Mouse (Mus musculus) liver, embryonic 12.5 days (tissue): ENCODE data around the gene Dlst. TPM values are rescaled to one million over a fixed set of nuclear protein-coding genes. Genes with fewer than 3 reads are reported as not detected.

Experiments
- ATAC-seq: fragments of 200-750 bp; cut with Nextera tagmentation; 2 replicates; pipeline ENCODE4 v1.8.0; 2017; ENCODE audit warnings: moderate number of reproducible peaks, mild to moderate bottlenecking, moderate library complexity
- H3K27ac ChIP-seq: fragments of 300-500 bp; sonication (generic); 2 replicates; pipeline ENCODE4 v1.5.1; 2016; ENCODE audit warnings: mild to moderate bottlenecking
- H3K27me3 ChIP-seq: fragments of 300-500 bp; sonication (generic); replicated peaks from 2 replicates; pipeline ENCODE4 v1.6.1; 2016; ENCODE audit warnings: mild to moderate bottlenecking, moderate library complexity
- H3K36me3 ChIP-seq: fragments of 300-500 bp; sonication (generic); 2 replicates; pipeline ENCODE4 v1.6.1; 2016; ENCODE audit warnings: mild to moderate bottlenecking, moderate library complexity
- H3K4me1 ChIP-seq: fragments of 300-500 bp; sonication (generic); 2 replicates; pipeline ENCODE4 v1.6.1; 2016
- H3K4me2 ChIP-seq: fragments of 300-500 bp; sonication (generic); 2 replicates; pipeline ENCODE4 v1.6.1; 2016; ENCODE audit warnings: mild to moderate bottlenecking, moderate library complexity
- H3K4me3 ChIP-seq: fragments of 300-500 bp; sonication (generic); 2 replicates; pipeline ENCODE4 v1.5.1; 2016; ENCODE audit warnings: mild to moderate bottlenecking, moderate library complexity
- H3K9ac ChIP-seq: fragments of 300-500 bp; sonication (generic); 2 replicates; pipeline ENCODE4 v1.6.1; 2016; ENCODE audit warnings: mild to moderate bottlenecking, moderate library complexity
- H3K9me3 ChIP-seq: fragments of 300-500 bp; sonication (generic); replicated peaks from 2 replicates; pipeline ENCODE4 v1.6.1; 2016; ENCODE audit warnings: mild to moderate bottlenecking, moderate library complexity
- WGBS: fragments of 180-500 bp; shearing (Covaris S2); methylation state at CpG from one replicate; pipeline ENCODE4 v1.1.7; 2016; ENCODE audit not compliant: insufficient replicate concordance; 5-methylcytosine and 5-hydroxymethylcytosine counted together
- polyA plus RNA-seq: library from polyadenylated mRNA; unstranded; fragments of >200 nt; fragmentation: Nextera tagmentation; extraction: Ambion mirVana; gene quantifications from 2 replicates; pipeline ENCODE4 v1.2.1, GENCODE M21; 2016

Dlst gene
- polyA plus RNA-seq, 1 experiment from 2014 or later: 104 TPM

- H3K27me3 ChIP-seq: peaks cover 96% of the 10 kb centered on the region
- peak overlapping the region; percentile 61 for H3K4me2 ChIP-seq
- peaks cover 19% of the 10 kb centered on the region for H3K4me1 ChIP-seq
- 27% methylated on average over 11 of the region's 11 CpGs for WGBS
- no peak overlapping the region for H3K9ac ChIP-seq
- no peaks in the 10 kb centered on the region for H3K9me3 ChIP-seq
- no peaks in the 10 kb centered on the region for H3K36me3 ChIP-seq
- H3K4me3 ChIP-seq: peak overlapping the region; percentile 38; the same call in 1 of the 2 replicates
- peak; percentile 17; the same call in 1 of the 2 replicates for ATAC-seq
- no peak overlapping the region for H3K27ac ChIP-seq
Measured at GRCm38 (mm10) chr12:85175926-85176845, 65.6 kb downstream of the Dlst start.

- WGBS: 2% methylated on average over 32 of the region's 32 CpGs
- no peaks in the 10 kb centered on the region for H3K9me3 ChIP-seq
- no peak overlapping the region for H3K27ac ChIP-seq
- H3K4me2 ChIP-seq: peak overlapping the region; percentile 61
- peak; percentile 64; the same call in 1 of the 2 replicates for ATAC-seq
- H3K4me3 ChIP-seq: peak overlapping the region; percentile 38
- H3K36me3 ChIP-seq: no peaks in the 10 kb centered on the region
- H3K4me1 ChIP-seq: peaks cover 19% of the 10 kb centered on the region
- peaks cover 98% of the 10 kb centered on the region for H3K27me3 ChIP-seq
- H3K9ac ChIP-seq: peak overlapping the region; percentile 37
Measured at GRCm38 (mm10) chr12:85176846-85177523, 66.4 kb downstream of the Dlst start.

GRCm38 (mm10) chr12:85177740-85178239, 67.2 kb downstream of the Dlst start, which contains the start of gene Pgf:
TSS of gene Pgf (minus strand) at chr12:85177790.
- 59% methylated on average over 10 of the region's 10 CpGs for WGBS
- no peaks in the 10 kb centered on the region for H3K9me3 ChIP-seq
- peak within 1 kb of the TSS; percentile 37 for H3K9ac ChIP-seq
- no peaks in the 10 kb centered on the region for H3K36me3 ChIP-seq
- ATAC-seq: 0 out of 2 replicates have a peak, but pooled peaks have one; percentile 16
- no peak within 1 kb of the TSS for H3K27ac ChIP-seq
- peak within 1 kb of the TSS; percentile 38 for H3K4me3 ChIP-seq
- peak within 1 kb of the TSS; percentile 61 for H3K4me2 ChIP-seq
- H3K4me1 ChIP-seq: peaks cover 19% of the 10 kb centered on the region
- H3K27me3 ChIP-seq: peaks cover 99% of the 10 kb centered on the region

- H3K4me2 ChIP-seq: no peak overlapping the region
- WGBS: 58% methylated on average over 2 of the region's 2 CpGs
- H3K27me3 ChIP-seq: peaks cover 99% of the 10 kb centered on the region
- no peaks in the 10 kb centered on the region for H3K36me3 ChIP-seq
- no peak overlapping the region for H3K4me3 ChIP-seq
- no peak overlapping the region for H3K27ac ChIP-seq
- H3K9me3 ChIP-seq: no peaks in the 10 kb centered on the region
- H3K9ac ChIP-seq: no peak overlapping the region
- ATAC-seq: no peak
- peaks cover 19% of the 10 kb centered on the region for H3K4me1 ChIP-seq
Measured at GRCm38 (mm10) chr12:85178294-85178693, 67.7 kb downstream of the Dlst start.

GRCm38 (mm10) chr12:85181475-85182344, 71.1 kb downstream of the Dlst start:
- WGBS: 32% methylated on average over 17 of the region's 17 CpGs
- H3K4me1 ChIP-seq: peaks cover 10% of the 10 kb centered on the region; the same call in 1 of the 2 replicates
- H3K9ac ChIP-seq: no peak overlapping the region
- H3K27me3 ChIP-seq: peaks cover 85% of the 10 kb centered on the region
- ATAC-seq: no peak
- no peak overlapping the region for H3K4me2 ChIP-seq
- H3K9me3 ChIP-seq: no peaks in the 10 kb centered on the region
- H3K27ac ChIP-seq: no peak overlapping the region
- H3K36me3 ChIP-seq: no peaks in the 10 kb centered on the region
- no peak overlapping the region for H3K4me3 ChIP-seq

GRCm38 (mm10) chr12:85182345-85182643, 71.7 kb downstream of the Dlst start:
- no peaks in the 10 kb centered on the region for H3K36me3 ChIP-seq
- no peak overlapping the region for H3K9ac ChIP-seq
- H3K27ac ChIP-seq: no peak overlapping the region
- H3K9me3 ChIP-seq: no peaks in the 10 kb centered on the region
- 26% methylated on average over 8 of the region's 8 CpGs for WGBS
- H3K4me2 ChIP-seq: no peak overlapping the region
- ATAC-seq: no peak
- H3K4me3 ChIP-seq: no peak overlapping the region
- peaks cover 79% of the 10 kb centered on the region for H3K27me3 ChIP-seq
- peaks cover 4% of the 10 kb centered on the region; the same call in 1 of the 2 replicates for H3K4me1 ChIP-seq

GRCm38 (mm10) chr12:85182898-85183297, 72.3 kb downstream of the Dlst start:
- no peak overlapping the region for H3K9ac ChIP-seq
- 57% methylated on average over 5 of the region's 5 CpGs for WGBS
- no peak overlapping the region for H3K4me3 ChIP-seq
- no peaks in the 10 kb centered on the region for H3K9me3 ChIP-seq
- H3K4me1 ChIP-seq: no peaks in the 10 kb centered on the region
- H3K4me2 ChIP-seq: no peak overlapping the region
- no peak for ATAC-seq
- H3K27ac ChIP-seq: no peak overlapping the region
- H3K27me3 ChIP-seq: peaks cover 73% of the 10 kb centered on the region
- no peaks in the 10 kb centered on the region for H3K36me3 ChIP-seq

- peaks cover 61% of the 10 kb centered on the region for H3K27me3 ChIP-seq
- H3K27ac ChIP-seq: no peak overlapping the region
- no peaks in the 10 kb centered on the region for H3K9me3 ChIP-seq
- no peak overlapping the region for H3K9ac ChIP-seq
- no peak overlapping the region for H3K4me2 ChIP-seq
- no peak for ATAC-seq
- no peaks in the 10 kb centered on the region for H3K36me3 ChIP-seq
- H3K4me3 ChIP-seq: no peak overlapping the region
- 56% methylated on average over 5 of the region's 5 CpGs for WGBS
- H3K4me1 ChIP-seq: no peaks in the 10 kb centered on the region
Measured at GRCm38 (mm10) chr12:85184118-85184517, 73.5 kb downstream of the Dlst start.

Other genes starting within 250 kb of the Dlst start
- gene Ltbp2, start 234.3 kb upstream of the Dlst start, polyA plus RNA-seq: 0.39 and 0.42 TPM in 2 replicates
- gene Fcf1, start 139.9 kb upstream of the Dlst start, polyA plus RNA-seq: 136 and 138 TPM in 2 replicates
- gene Arel1, start 139.9 kb upstream of the Dlst start, polyA plus RNA-seq: 19.1 and 20.2 TPM in 2 replicates
- gene Ylpm1, start 114.5 kb upstream of the Dlst start, polyA plus RNA-seq: 12.4 and 13.7 TPM in 2 replicates
- 3.9 and 4.1 TPM in 2 replicates for gene Prox2, start 74 bp upstream of the Dlst start, polyA plus RNA-seq
- gene Rps6kl1, start 40.4 kb downstream of the Dlst start, polyA plus RNA-seq: 0.57 and 0.60 TPM in 2 replicates
- 0.97 and 1.6 TPM in 2 replicates for gene Pgf, start 67.0 kb downstream of the Dlst start, polyA plus RNA-seq
- 53.4 and 60.9 TPM in 2 replicates for gene Eif2b2, start 108.6 kb downstream of the Dlst start, polyA plus RNA-seq
- 4.0 and 4.4 TPM in 2 replicates for gene Mlh3, start 159.8 kb downstream of the Dlst start, polyA plus RNA-seq
- gene Acyp1, start 177.6 kb downstream of the Dlst start, polyA plus RNA-seq: 76.1 and 78.7 TPM in 2 replicates
- 0.12 and 0.14 TPM in 2 replicates for gene Zc2hc1c, start 177.8 kb downstream of the Dlst start, polyA plus RNA-seq
- 11.6 and 12.1 TPM in 2 replicates for gene Nek9, start 228.5 kb downstream of the Dlst start, polyA plus RNA-seq